Mouse (Mus musculus) bone marrow, adult 2 months (tissue): Measurements from ENCODE around the gene Shisa4. TPM values are rescaled to one million over a fixed set of nuclear protein-coding genes. Genes with fewer than 3 reads are reported as not detected.

ENCODE experiments used
- H3K27ac ChIP-seq: fragments of 200-500 bp; 2 replicates; pipeline ENCODE4 v1.5.1; 2012; ENCODE audit warnings: low read depth, mild to moderate bottlenecking, control low read depth, inconsistent platforms, low read length; ENCODE audit not compliant: control insufficient read depth, poor library complexity, insufficient read depth
- H3K4me1 ChIP-seq: fragments of 200-500 bp; 2 replicates; pipeline ENCODE4 v1.6.1; 2011; ENCODE audit warnings: low read length; ENCODE audit not compliant: control insufficient read depth, insufficient read depth
- H3K4me3 ChIP-seq: fragments of 200-500 bp; replicated peaks from 2 replicates; pipeline ENCODE3; 2011; ENCODE audit warnings: mild to moderate bottlenecking, low read depth, low read length, control low read depth; ENCODE audit not compliant: control insufficient read depth
- CTCF ChIP-seq: fragments of 200-500 bp; IDR thresholded peaks from 2 replicates; pipeline ENCODE4 v1.5.1; 2011; ENCODE audit warnings: low read length, control low read depth; ENCODE audit not compliant: control insufficient read depth, insufficient read depth
- POLR2A ChIP-seq: fragments of 200-500 bp; IDR thresholded peaks from 2 replicates; pipeline ENCODE4 v1.6.1; 2011; ENCODE audit warnings: low read depth, mild to moderate bottlenecking, control low read depth, low read length, borderline replicate concordance; ENCODE audit not compliant: control insufficient read depth
- WGBS: fragments of 180-500 bp; shearing (Covaris S2); methylation state at CpG from one replicate; pipeline ENCODE4 v1.1.7; 2018; 5-methylcytosine and 5-hydroxymethylcytosine counted together
- polyA plus RNA-seq: library from polyadenylated mRNA; stranded (reverse); fragments of >200 nt; gene quantifications from 2 replicates; pipeline ENCODE4 v1.2.4, GENCODE M21; 2011; ENCODE audit warnings: low replicate concordance; ENCODE audit not compliant: missing spikeins, insufficient read depth, insufficient read length

The Shisa4 gene
- 1.2 TPM in 1 of 2 replicates, not detected in the other for polyA plus RNA-seq

GRCm38 (mm10) chr1:135374868-135375581 lies at the start of gene Shisa4:
Gene Shisa4, minus strand, starts transcription at chr1:135375237.
- Histone ChIP-seq H3K4me3 (peak within 1 kb of the TSS; percentile 4), H3K27ac (no peak within 1 kb of the TSS; the same call in 1 of the 2 replicates), H3K4me1 (no peaks in the 10 kb centered on the region)
- 7% methylated on average over 36 of the region's 38 CpGs for WGBS
- TF ChIP-seq POLR2A (no peak), CTCF (no peak)

DNA sequence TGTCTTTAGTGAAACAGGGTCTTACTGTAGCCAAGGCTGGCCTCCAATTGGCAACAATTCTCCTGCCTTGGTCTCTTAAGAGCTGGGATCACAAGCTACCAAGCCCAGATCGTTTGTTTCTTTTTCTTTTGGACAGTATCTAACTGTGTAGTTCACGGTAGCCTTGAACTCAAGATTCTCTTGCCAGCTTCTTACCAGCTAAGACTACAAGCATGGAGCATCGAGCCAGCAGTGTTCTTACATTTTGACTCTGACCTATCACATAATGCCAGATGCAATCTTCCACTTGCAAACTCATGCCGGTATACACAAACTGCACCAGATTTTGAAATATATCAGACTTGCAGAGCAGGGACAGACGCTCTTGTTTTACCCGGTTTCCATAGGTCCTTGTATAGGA lies 47.7 kb upstream of the Shisa4 start:
- TF ChIP-seq POLR2A (no peak), CTCF (no peak)
- Histone ChIP-seq H3K27ac (no peak overlapping the region), H3K4me1 (no peaks in the 10 kb centered on the region; the same call in 1 of the 2 replicates), H3K4me3 (no peak overlapping the region)
- 82% methylated on average over 6 of the region's 6 CpGs for WGBS

DNA sequence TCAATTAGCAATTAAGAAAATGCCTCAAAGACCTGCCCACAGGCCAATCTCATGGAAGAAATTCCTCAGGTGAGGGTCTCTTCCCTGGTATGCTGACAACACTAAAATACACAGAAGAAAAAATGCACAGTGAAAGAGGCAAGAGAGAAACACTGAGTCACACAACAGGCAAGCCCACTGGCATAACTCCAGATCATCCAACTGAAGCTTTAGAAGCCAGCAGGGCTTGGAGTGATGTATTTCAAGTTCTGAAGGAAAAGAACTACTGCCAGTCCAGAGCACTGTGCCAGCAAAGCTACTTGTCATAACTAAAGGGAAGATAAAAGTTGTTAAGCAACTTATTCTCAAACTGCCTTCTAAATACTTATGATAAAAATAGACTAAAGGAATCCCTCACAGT lies 39.0 kb upstream of the Shisa4 start:
- no peak for TF ChIP-seq POLR2A
- Histone ChIP-seq H3K4me1 (no peaks in the 10 kb centered on the region; the same call in 1 of the 2 replicates), H3K27ac (no peak overlapping the region), H3K4me3 (no peak overlapping the region)

DNA sequence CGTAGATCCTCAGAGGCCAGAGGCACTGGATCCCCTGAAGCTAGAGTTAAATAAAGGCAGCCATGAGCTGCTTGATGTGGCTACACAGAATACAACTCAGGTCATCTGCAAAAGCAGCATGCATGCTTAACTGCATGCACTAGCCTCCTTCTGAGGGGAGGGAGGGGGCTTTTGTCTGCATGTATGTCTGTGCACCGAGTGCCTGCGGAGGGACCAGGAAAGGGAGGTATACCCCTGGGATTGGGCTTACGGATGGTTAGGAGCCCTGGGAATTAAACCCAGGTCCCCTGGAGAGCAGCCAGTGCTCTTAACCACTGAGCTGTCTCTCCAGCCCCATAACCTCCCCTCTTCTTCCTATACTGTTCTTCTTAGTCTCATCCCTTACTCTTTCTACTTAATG lies 37.1 kb upstream of the Shisa4 start:
- WGBS, result 84% methylated on average over 4 of the region's 4 CpGs
- Histone ChIP-seq H3K4me3 (no peak overlapping the region), H3K4me1 (no peaks in the 10 kb centered on the region; the same call in 1 of the 2 replicates), H3K27ac (no peak overlapping the region)
- TF ChIP-seq POLR2A, result no peak
- TF ChIP-seq CTCF, result no peak

- H3K4me1 ChIP-seq, result no peaks in the 10 kb centered on the region; the same call in 1 of the 2 replicates
- WGBS, result 23% methylated on average over 2 of the region's 2 CpGs
- no peak overlapping the region for H3K27ac ChIP-seq
- no peak for TF ChIP-seq CTCF
- TF ChIP-seq POLR2A, result no peak
- no peak overlapping the region for H3K4me3 ChIP-seq
Measured at GRCm38 (mm10) chr1:135410967-135411366, 35.9 kb upstream of the Shisa4 start.

GRCm38 (mm10) chr1:135408973-135409372 lies 33.9 kb upstream of the Shisa4 start:
- TF ChIP-seq CTCF, result no peak
- TF ChIP-seq POLR2A, result no peak
- no peaks in the 10 kb centered on the region; the same call in 1 of the 2 replicates for H3K4me1 ChIP-seq
- no peak overlapping the region for H3K4me3 ChIP-seq
- WGBS, result 93% methylated on average over 4 of the region's 4 CpGs
- no peak overlapping the region for H3K27ac ChIP-seq

GRCm38 (mm10) chr1:135405356-135405755 lies 30.3 kb upstream of the Shisa4 start:
- 79% methylated on average over 7 of the region's 7 CpGs for WGBS
- H3K4me1 ChIP-seq, result no peaks in the 10 kb centered on the region
- TF ChIP-seq CTCF (no peak), POLR2A (no peak)
- H3K4me3 ChIP-seq, result no peak overlapping the region
- no peak overlapping the region for H3K27ac ChIP-seq

GRCm38 (mm10) chr1:135401452-135402110 lies 26.5 kb upstream of the Shisa4 start:
- 94% methylated on average over 3 of the region's 3 CpGs for WGBS
- TF ChIP-seq CTCF, result no peak
- no peak overlapping the region for H3K27ac ChIP-seq
- no peak overlapping the region for H3K4me3 ChIP-seq
- no peaks in the 10 kb centered on the region for H3K4me1 ChIP-seq
